Mouse (Mus musculus) testis, adult 2 months (tissue): ENCODE results near the gene Fzr1.

ENCODE experiments used
- CTCF ChIP-seq: fragments of 200-500 bp; IDR thresholded peaks from 2 replicates; pipeline ENCODE4 v1.5.1; 2012; ENCODE audit warnings: low read depth, mild to moderate bottlenecking, inconsistent platforms, low read length, moderate library complexity; ENCODE audit not compliant: control insufficient read depth, insufficient read depth, insufficient replicate concordance
- POLR2A ChIP-seq: fragments of 200-500 bp; IDR thresholded peaks from 2 replicates; pipeline ENCODE4 v1.6.1; 2012; ENCODE audit warnings: low read depth, mild to moderate bottlenecking, inconsistent platforms, low read length, moderate library complexity; ENCODE audit not compliant: control insufficient read depth

DNA sequence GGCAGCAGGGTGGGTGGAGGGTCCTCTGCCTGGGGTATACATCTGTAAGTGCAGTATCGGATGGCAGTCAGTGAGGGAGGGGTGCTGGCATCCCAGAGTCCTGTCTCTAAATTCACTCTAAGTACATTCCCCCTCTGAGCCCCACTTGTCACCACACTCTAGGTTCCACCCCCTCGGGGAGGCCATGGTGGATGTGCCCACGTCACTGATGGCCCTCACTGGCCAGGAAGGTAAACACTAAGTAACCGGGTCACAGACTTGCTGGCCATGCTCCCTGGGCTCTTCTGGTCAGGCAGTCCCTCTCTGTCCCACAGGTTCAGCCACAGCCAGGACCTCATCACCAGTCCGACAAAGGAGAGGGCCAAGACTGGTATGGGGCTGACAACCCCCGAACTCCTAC lies 43.9 kb upstream of the Fzr1 start:
- TF ChIP-seq POLR2A (no peak; the same call in 1 of the 2 replicates), CTCF (no peak)
